Mouse (Mus musculus) left cerebral cortex, adult 18-20 months (tissue): Measurements from ENCODE around the gene Anks1b. TPM values are rescaled to one million over a fixed set of nuclear protein-coding genes. Genes with fewer than 3 reads are reported as not detected.
A peak's percentile ranks its signal among the peaks of the same experiment; 100 is the strongest.

Source experiments
- DNase-seq, 2 experiments: peaks; one replicate each; pipeline ENCODE4 v3.0.0; 2021 to 2022; ENCODE audit warnings: low spot score in 2 of 2, mixed read lengths in 1 of 2
- long read RNA-seq, 2 experiments: library from polyadenylated mRNA; stranded (forward); transcript quantifications; one replicate each; pipeline ENCODE4 v2.0.0; 2021
- total RNA-seq, 2 experiments: library from RNA; stranded (reverse); gene quantifications; 2 replicates each; pipeline ENCODE4 v1.2.3; 2021

The Anks1b gene
- 100 to 1,000 TPM; 437 to 438 TPM for total RNA-seq
- long read RNA-seq, experiment 1, partial matches to known transcripts, result 5 of 35 reads
- long read RNA-seq, experiment 1, other reads (novel, unspliced or antisense), result 30 of 35 reads
- long read RNA-seq, experiment 2, partial matches to known transcripts, result 3 of 27 reads
- long read RNA-seq, experiment 2, other reads (novel, unspliced or antisense), result 24 of 27 reads

DNA sequence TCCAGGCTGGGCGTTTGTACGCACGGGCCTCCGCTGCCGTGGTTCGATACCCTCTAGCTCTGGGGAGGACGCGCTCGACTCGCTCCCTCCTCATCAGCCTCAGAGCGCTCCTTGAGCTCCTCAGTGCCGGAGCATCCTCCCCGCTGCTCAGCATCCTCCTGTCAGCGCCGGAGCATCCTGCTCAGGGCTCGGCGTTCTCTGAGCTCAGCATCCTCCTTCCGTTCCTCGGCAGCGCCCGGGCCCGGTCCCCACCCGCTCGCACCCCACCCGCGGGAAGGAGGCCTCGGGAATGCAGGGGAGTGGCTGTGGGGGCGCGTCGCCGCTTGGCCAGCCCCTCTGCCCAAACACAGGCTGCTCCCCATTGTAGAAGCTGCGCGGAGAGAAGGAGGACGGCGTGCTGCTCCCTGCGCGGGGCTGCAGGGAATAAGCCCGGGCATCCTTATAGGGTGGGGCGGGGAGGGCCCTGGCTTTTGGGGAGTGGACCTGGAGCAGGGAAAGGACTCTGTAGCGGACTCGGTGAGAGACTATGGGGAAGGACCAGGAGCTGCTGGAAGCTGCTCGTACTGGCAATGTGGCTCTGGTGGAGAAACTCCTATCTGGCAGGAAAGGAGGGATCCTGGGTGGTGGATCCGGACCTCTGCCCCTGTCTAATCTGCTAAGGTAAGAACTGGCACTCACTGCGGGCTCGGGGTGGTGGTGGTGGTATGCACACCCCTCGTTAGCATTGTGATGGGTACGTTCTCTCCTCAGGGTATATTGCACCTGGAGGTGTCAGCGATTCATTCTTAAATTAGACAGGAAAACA lies at the start of gene Anks1b:
TSS of gene Anks1b (plus strand) at position 364 of the 805 bp plus-strand sequence.
- DNase-seq, result peak; percentile 74 to 83

DNA sequence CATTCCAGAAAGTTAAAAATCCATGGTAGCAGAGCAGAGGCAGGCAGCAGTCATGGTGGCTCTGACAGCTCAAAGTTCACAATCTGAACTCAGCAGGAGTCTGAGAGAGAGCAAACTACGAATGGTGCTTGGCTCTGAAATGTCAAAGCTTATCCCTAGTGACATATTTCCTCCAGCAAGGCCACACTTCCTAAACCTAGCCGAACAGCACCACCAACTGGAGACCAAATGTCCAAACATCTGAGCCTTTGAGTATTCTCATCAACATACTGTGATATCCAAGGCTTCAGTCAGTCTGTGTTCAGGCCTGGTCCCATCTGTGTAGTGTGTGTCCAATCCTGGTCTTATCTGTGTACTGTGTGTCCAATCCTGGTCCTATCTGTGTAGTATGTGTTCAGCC lies 49.4 kb upstream of the Anks1b start:
- DNase-seq, result peak in 1 of 2 experiments; percentile 10

DNA sequence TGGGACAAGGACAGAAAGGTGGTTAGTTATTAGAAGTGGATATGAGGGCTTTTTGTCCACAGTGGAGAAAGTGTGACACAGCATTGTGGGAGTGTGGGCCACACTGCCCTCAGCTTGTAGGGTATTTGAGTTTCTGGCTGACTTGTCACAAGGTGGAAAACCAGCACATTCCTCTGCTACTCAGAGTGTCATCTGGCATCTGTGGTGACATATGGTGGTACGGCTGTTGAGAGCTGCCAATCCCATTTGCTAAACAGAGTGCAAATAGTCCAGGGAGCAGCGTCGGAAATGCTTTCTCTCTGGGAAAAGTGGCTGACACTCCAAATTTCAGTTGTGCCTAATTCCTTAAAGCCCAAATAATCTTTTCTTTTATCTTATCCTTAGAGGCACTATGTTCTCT lies 46.4 kb upstream of the Anks1b start:
- DNase-seq, result no peak

DNA sequence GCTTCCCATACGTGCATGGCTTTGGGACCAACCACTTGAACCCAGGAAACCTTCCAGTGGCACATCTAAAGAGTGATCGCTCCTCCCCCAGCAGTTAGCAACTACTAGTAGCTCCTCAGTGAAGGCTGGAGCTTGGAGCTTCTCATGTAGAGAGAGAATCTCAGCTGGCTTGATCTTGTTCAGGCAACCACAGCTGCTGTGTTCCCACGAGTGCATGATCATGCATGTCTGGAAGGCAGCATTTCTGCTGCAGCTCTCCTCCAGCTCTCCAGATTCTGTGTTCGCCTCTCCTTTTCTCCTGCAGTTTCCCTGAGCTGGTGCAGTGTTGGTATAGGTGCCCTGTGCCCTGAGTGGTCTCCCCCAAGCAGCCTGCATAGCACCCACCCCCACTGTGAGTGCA lies 41.0 kb upstream of the Anks1b start:
- DNase-seq, result no peak

DNA sequence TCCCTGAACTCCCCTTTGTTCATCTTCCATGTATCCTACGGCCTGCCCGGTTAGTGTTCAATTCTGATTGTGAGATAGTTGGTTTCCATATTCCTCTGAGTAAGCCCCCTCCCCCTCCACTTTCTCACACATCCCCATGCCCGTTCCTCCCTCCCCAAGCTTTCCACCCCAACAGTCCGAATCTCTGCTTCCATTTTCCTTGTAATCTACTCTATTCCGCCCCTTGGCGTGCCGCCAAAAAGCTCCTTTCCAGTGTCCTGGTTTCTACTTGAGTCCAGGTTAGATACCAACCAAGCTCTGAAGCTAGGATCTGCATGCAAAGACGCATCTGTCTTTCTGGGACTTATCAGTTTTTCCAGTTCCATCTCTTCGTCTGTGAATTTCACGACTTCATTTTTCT lies 40.1 kb upstream of the Anks1b start:
- DNase-seq, result no peak

DNA sequence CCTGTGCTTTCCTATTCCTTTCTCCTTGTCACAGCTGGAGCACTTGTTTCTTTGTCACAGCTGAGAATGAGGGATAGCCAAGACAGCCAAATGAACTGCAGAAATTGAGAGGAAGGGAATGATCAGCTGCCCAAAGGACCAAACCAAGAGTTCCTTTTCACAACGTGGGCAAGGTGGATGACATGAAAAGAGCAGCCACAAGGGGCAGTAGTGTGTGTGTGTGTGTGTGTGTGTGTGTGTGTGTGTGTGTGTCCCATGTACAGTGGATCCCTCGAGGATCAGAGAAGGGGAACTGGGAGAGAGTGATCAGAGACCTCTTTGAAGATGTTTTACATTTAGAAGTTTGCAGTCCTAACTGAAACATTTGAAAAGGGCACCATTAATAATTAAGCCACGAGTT lies 35.8 kb upstream of the Anks1b start:
- no peak for DNase-seq

DNA sequence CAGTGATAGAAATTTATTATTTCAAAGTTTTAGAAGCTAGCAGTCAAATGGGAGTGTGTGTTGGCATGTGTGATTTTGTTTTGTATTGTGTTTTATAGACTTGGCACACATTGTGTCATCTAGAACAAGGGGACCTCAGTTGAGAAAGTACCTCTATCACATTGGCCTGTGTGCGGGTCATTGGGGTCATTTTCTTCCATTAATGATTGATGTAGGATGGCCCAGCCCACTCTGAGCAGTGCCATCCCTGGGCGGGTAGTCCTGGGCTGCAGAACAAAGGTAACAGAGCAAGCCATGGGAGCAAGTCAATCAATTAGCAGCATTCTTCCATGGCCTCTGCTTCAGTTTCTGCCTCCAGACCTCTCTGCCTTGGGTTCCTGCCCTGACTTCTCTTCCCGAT lies 34.5 kb upstream of the Anks1b start:
- DNase-seq, result no peak

DNA sequence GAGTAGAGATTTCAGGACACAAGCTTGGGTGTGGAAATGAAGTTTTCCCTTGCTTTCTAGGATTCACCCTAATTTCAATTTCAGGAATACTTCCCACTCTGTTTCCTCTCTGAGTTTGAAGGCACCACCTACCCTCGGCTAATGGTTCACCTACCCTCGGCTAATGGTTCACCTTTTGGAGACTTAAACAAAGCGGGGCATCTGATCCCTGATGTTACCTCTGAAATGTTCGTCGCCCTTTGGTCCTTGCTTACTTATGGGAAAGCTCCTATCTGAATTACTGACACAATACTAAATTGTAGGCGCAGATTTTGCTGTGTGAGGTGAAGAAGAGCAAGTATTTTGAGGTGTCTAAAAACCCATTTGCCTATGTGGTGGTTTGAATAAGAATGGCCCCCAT lies 22.4 kb upstream of the Anks1b start:
- no peak for DNase-seq

DNA sequence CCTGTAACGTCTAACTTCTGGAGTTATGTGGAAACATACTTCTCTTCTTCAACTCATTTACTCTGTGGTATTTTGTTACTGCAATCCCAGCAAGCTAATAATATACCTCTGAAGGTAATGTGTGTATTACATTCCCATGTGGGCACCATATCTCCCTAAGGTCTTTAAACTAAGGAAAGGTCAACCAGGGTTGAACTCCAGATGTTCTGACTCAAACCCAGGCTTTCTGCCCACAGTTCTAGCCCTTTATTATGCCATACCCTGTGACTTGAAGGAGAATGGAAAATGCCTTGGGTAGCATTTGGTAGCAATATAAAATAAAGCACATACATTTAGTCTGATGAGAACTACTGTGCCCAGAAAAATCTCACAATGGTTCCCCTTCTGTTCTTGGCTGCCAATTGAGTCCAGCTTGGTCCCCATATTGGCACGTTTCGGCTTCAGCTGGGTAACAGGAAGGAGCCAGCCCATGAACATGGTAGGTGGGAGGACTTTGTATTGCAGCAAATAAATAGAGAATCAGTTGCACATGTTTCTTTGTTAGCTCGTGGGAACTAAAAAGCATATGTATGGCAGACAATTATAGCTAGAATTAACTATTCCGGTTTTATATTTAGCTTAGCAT lies 17.9 kb upstream of the Anks1b start:
- DNase-seq, result peak in 1 of 2 experiments; percentile 9

DNA sequence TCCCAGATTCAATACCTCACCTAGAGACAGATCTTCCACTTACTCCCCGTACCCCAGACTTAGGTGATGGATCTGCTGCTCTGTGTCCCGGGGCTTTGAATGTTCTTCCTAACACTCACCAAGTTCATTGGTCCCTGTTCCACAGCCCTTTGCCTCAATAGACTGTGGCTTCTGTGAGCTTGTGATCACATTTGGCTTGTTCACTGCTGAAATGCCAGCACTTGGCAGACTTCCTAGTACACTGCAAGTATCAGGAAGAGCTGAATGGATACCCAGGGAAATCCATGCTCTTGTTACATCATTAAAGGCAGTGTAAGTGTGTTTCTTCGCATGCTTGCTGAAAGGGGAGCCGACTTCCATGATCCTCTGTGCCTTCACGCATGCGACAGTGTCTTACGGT lies 17.0 kb upstream of the Anks1b start:
- DNase-seq, result peak; percentile 45 to 53

DNA sequence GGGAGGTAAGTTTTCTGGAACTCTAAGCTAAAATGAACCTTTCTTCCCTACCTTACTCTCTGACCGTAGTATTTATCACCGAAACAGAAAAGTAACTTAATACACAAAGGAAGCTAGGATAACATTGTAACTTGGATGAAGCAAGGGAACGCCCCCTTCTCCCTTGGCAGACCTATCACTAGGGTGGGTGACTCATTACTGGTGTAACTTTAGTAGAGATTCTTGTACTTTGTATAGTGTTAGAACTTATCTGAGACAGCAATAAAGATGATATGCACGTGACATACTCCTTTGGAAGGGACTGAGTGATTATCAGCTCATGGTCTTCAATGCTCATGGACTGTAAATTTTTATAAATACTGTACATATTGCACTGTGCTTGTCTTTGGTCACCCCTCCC lies 5.1 kb upstream of the Anks1b start:
- no peak for DNase-seq

DNA sequence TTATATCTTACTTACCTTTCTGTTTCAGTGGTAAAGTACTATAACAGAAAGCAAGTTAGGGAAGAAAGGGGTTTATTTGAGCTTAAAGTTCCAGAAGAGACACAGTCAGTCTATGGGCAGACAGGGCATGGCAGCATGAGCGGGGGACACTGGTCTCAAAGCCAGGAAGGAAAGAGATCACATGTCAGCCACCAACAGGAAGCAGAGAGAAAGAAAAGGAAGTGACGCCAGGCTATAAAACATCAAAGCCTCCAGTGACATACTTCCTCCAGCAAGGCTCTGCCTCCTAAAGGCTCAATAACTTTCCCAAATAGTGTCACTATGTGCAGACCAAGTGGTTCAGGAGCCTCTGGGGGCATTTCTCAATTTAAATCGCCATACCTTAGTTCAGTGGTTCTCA lies 4.5 kb upstream of the Anks1b start:
- DNase-seq, result no peak

DNA sequence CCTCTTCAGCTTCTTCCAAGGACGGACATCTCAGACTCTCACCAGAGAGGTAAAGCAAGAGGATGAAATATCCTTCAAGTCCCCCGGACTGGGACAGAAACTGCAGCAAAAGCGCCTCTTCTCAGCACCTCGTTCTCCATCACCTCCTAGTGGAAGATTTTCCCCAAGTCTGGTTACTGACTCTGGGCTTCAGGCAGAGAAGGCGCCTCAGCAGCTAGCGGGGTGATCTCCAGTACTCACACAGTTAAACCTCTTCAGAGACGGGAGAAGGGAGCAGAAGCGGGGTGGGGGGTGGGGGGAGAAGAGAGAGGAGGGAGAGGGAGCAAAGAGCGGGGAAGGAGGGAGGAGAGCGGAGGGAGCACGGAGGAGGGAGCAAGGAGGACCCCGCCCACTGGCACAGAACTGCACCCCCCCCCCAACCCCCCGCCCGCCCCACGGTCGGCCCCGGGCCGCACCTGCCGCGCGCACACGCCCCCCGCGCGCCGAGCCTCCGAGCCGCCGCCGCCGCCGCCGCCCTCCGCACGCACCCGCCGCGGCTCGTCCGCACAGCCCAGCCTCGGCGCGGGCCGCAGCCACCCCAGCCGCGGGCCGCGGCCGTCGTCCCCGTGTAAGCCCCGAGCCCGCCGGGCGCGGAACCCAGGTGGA lies 686 bp upstream of the Anks1b start:
- peak; percentile 31 to 59 for DNase-seq

DNA sequence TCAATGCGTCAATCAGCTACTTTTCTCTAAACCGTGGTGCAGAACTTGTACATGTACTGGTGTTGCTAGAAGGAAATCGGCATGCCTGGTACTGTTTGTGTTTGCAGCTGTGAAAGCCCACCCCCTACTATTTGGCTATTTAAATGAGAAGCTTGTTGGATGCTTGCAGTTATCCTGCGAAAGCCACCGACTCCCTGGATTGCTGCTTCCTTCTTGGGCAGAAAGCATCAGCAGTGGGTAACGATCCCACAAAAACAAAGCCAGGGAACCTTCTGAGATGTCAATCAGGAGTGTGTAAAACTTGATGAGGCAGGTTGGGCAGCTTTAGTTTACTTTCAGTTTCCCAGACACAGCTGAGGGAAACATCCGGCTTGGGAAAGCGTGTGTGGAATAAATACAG lies 727 bp downstream of the Anks1b start:
- peak in 1 of 2 experiments; percentile 14 for DNase-seq

DNA sequence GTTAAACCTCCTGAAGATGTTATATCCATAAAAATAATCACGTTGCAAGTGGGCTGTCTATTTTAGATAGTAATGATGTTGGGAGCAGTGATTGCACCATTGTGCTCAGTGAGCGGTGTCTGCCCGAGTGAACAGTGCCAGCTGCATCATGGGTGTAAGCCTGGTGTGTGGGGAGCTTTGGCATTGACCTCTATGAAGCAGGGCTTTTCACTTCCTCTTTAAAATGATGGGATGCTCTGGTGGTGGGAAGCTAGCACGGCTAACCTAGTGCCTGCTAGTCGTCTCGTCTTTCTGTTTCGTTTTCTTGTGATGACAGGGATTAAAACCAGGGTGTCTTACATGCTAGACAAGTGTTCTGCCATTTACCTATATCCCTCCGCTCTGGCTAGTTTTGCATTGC lies 10.3 kb downstream of the Anks1b start:
- DNase-seq, result no peak

DNA sequence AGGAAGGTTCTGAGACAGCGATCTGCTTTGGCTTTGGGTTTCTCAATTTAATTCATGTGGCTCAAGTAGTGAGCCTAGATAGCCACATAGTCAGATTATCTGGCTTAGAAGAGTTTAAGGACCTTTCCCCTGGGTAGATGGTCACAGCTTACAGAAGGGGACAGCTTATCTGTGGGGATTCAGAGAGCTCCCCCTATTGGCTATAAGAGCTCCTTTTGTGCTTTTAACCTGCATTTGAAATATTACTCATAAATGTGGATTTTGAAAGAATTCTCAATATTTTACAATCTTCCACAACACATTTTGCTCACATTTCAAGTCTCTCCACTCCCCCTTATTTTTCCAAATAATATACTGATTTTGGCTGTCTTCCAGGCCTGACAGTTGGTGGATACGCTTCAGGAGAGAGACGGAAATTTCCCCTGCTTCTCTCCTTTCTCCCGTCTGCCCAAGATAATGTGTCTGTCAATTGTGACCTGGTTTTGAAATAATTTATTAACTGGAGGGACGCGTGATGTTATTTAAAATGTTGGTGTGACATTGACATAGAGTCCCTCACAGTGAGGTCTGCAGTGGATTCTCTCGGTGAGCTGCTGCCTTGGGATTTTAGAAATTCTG lies 29.5 kb downstream of the Anks1b start:
- DNase-seq, result no peak

DNA sequence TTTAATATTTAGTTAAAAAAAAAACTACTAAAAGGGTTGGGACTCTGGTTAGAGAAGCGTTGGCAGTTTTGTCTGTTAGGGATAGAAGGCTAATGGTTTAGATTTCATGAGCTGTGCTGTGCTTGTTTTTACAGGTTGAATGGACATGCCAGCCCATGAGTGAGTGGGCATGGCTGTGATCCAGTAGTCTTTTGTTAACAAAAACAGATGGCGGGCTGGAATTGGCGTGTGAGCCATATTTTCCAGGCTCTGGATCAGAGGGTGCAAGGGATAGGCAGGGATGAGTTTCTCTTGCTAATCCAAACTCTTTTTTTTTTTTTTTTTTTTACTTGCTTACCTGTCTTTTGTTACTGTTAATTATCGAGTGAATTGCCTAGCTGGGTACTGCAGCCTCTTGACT lies 38.6 kb downstream of the Anks1b start:
- DNase-seq, result peak; percentile 21 to 26

DNA sequence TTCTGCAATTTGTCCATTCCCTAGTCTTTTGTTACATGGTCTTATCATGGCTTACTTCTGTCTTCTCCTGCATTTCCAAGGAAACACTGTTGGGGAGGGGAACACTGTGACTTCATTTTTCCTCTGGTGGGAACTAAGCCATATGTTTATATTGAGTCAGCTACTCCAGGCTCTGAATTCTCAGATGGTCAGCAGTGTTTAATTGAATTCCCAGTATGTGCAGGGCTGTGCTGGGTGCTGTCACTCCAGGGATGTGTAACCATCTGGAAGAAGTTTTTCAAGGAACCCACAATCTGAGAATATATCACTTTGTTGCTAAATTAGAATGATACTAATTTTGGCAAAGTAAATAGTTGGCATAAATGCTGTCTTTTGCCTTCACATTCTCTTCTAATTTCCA lies 39.9 kb downstream of the Anks1b start:
- no peak for DNase-seq

DNA sequence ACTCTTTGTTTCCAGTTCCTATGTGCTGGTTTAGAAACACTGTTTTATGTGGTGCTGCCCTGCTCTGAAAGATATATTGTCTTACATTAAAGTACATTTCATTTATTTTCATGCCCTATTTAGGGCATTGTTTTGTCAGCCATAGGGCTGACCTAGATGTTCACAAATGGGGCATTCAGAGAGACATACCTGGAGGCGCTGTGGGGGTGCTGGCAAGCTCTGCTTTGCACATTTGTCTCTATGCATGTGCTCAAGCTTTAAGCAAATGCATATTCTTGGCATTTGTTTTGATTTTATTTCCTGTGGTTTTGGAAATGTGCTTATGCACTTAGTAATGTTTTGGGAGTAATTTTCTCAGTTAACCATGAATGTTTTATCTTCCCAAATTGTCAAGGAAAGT lies 43.8 kb downstream of the Anks1b start:
- no peak for DNase-seq

DNA sequence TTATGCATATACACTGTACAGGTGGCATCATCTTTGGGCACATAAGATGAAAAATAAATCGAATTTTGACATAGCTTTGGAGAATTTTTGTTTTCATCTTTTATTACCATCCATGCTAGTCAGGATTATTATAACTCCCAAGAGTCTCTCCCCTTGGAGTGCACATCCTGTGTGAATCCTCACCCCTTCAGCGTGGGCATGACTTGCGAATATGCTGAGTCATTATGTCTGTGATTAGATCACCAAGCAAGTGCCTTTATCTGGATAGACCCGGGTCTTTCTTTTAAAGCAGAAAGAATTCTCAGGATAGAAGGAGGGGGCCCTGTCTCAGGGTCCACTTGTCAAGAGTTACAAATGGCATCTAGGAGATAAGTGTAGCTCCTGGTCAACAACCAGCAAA lies 48.7 kb downstream of the Anks1b start:
- DNase-seq, result peak; percentile 31 to 37

DNA sequence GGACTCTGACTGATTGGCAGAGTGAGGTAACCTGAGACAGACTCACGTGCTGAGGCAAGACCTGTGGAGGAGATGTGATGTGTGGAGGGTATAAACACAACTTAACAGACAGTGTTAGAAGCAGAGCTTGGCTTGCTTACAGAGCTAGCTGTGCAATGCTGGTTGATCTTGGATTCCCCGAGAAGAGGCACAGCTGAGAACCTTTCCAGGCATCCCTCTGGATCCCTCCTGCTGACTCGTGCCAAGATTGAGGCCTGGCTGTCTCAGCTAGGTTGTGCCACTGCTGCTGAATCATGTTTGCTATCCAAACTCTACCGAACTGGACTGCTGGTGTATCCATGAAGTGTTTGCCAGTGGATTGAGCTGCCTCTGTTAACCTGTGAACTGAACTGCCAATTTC lies 68.9 kb downstream of the Anks1b start:
- no peak for DNase-seq
